Mouse (Mus musculus): ENCODE data around the gene Zswim7.

DNA sequence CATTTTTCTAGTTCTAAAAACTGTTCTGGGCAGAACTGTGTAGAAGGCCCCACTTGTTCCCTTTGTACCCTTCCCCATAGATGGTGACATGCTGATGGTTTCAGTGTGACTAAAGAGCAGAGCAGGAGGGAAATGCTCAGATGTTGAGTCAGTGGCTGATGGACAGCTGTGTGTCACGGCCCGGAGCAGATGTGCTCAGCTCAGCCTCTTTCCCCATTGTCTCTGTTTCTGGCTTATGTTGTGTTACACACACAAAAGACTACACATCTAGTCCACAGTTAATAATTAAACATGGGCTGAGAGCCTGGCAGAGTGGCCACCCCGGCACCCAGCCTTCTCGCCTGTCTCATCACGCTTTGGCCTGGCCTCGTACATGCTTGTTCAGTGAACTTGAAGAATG lies 63.4 kb downstream of the Zswim7 start:
- no peak for TF ChIP-seq CTCF (IDR thresholded peaks at IDR 0.05; ENCODE audit: extremely low read depth, insufficient read length, insufficient replicate concordance, low read depth, low read length)
- TF ChIP-seq POLR2A (IDR thresholded peaks at IDR 0.05; ENCODE audit: low read depth, low read length) = no peak

Measured in small intestine, adult 2 months (tissue).